Mouse (Mus musculus) Muller cell, postnatal 12 days (primary cell): ENCODE data around the gene Abcg1.

Experiments used
- DNase-seq: peaks from one replicate; pipeline ENCODE4 v3.0.0-alpha.2; 2015; ENCODE audit errors: inconsistent ontology term

Gene Abcg1

DNA sequence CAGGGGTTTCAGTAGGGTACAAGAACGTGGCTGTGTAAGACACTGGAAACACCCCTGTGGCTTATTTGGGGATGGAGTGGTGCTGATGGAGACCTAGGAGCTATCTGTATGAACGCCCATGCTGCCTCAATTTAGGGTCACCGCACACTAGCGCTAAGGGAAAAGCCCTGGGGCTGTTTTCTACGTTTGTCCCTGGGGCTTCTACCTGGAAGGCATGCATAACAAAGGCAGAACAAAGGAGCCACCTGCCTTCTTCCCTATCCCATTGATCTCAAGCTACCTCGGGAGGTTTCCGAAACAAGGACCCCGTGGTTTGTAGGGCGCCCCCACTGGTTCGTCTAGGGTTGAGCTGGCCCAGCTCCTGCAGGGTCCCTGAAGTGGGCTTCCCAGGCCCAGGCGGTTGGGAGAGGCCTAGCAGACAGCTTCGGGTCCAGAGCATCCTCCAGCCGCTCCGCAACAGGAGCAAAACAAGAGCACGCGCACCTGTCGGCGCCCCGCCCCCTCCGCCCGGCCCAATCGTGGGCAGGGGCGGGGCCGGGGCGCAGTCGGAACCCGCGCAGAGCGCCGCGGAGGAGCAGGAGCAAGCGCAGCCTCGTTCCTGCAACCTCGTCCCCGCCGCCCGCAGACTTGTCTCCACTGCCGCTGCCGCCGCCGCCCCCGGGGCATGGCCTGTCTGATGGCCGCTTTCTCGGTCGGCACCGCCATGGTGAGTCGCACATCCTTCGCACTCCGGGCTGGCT lies at the start of gene Abcg1:
Gene Abcg1 (plus strand): TSS at position 525 of the 740 bp plus-strand sequence.
- DNase-seq, result peak; percentile 74

DNA sequence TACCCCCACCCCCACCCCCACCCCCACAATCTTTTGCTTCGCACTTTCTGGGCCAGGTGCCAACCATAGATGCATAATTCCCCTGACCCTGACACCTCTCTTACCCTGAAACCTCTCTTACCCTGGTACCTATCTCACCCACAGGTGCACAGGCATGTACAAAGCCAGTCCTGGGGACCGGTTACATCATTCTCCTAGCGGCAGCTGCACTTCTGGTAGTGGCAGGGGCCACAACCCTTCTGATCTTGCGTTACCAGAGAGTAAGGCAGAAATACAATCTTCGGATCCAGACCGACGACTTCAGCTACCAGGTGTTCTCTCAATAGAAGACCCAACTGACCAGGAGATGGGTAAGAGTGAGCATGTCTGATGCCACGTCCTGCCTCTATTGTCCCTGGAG lies 49.1 kb upstream of the Abcg1 start:
- no peak for DNase-seq

DNA sequence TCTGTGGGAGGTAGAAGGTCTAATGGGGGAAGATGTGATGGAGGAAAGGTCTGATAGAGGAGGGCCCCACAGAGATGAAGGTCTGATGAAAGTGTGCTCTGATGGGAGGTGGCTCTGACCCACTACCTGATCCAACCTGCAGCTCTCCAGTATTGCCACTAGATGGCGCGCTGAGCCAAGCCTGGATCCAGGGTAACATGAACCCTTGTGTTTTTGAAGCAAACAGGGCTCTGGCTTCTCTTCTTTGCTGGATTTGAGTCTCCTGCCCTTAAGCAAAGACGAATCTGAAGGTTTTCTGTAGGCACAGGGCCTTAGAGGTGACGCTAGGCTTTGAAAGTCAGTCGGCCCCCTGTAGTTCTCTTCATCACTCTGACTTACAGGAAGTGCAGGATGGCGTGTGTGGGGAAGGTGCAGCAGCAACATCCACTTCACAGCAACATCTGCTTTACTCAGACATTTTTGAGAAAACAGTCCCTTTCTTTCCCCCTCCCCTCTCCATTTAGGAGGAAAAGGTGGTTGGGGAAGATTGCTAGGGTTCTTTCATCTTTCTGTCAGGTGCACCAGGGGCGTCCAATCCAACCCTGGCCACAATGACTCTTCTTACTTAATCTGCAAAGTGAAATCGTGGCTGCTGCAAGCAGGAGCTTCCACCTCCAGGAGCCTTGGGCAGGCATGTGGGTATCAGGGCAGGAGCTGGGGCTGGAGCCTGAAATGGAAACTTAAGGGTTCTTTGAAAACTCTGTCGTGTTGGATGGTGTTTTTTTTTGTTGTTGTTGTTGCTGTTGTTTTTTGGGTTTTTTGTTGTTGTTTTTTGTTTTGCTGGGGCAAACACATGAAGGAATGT lies 45.7 kb upstream of the Abcg1 start:
- DNase-seq, result peak; percentile 49

DNA sequence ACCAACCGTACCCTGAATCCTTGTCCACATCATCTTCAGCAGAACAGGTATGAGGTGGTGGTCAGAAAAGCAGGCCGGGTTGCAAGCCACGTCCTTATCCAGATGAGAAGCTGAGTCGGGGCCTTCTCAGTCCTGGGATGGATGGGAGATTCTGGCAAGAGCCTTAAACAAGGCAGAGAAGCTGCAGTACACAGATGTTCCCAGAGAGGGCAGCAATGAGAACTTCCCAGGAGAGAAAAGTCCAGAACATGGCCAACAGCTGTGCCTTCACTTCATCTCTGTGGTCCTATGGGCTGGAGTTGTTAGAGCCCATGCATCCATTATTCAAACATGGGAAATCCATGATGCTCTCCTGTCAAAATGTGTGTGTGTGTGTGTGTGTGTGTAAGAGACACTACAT lies 39.2 kb upstream of the Abcg1 start:
- DNase-seq, result peak; percentile 37

DNA sequence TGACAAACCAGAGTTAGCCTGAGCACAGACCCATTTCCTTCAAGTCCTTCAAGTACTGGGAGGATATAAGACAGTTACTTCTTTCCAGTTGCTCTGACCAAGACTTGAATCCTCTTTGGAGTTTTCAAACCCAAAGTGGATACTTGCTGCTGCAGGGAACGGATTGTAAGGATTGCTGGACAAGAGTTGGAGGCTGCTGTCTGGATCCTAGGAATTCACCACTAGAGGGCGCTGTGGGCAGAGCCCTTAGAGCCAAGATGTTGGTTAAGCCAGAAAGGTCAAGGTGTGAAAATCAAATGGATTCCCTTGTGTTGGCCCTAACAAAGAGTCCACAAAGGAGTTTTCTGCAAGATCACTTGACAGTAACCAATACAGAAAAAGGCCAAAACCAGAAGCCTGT lies 38.0 kb upstream of the Abcg1 start:
- DNase-seq, result peak; percentile 30

GRCm38 (mm10) chr17:31020078-31020477 lies 37.4 kb upstream of the Abcg1 start:
- no peak for DNase-seq

DNA sequence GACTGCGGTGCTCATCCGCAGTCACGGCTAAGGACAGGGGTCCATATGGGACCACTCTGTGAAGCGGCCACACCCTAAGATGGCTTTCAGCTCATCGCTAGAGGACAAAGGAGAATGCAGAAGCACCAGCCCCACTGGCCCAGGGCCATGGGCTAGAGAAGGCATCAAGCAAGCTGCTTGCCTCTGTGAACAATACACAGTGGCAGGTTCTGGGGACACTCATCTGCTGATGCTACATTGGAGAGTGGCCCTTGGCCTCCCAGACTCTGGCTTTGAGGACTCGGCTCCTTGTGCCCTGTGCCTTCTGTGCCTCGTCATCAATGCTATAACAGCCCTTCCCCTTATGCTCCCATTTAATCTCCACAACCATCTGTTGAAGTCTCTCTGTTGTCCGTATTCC lies 36.2 kb upstream of the Abcg1 start:
- no peak for DNase-seq

DNA sequence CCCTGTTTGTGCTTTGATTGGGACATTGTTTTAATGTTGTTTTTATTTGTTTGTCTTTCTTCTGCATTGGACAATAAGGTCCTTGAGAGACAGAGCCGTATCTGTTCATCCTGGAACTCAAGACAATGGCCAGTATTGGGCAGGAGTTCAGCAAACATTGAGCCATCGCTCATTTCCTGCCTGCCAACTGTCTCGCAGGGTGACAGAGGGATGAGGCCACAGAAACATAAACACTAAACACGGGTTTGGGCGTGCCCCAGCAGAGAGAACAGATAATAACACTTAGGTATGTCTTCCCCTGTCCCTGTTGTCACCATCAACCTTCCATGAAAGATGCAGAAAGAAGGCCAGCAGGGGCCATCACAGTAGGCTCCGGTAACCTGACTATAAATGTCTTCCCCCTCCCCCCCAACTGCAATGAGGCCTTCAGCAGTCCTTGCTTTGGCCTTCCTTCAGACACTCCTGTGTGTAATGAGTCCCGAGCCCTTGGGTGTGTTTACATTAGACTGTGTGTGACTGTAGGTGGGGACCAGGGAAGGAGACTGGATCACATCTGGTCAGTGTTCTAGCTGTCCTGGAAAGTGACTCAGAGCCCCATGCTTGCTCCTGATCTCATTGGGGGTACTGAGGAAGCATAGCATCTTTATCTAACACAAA lies 33.2 kb upstream of the Abcg1 start:
- no peak for DNase-seq

DNA sequence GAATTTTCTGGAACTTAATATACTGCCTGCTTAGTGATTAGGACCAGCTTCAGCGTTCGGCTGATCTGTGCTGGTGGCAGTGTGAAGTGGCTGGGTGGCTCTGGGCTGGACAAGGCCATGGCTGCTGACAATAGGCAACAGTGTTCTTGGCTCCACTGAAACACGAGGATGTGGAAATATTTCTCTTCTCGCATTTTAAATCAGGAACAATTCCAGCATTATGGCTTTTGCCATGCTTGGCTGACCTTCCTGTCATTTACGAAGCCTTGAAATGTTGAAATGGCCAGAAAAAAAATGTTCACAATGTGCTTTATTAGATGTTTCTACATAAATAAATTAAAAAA lies 32.7 kb upstream of the Abcg1 start:
- DNase-seq, result no peak

GRCm38 (mm10) chr17:31026986-31027385 lies 30.5 kb upstream of the Abcg1 start:
- DNase-seq, result no peak

GRCm38 (mm10) chr17:31027723-31028122 lies 29.8 kb upstream of the Abcg1 start:
- no peak for DNase-seq

GRCm38 (mm10) chr17:31028821-31029370 lies 28.6 kb upstream of the Abcg1 start:
- no peak for DNase-seq

DNA sequence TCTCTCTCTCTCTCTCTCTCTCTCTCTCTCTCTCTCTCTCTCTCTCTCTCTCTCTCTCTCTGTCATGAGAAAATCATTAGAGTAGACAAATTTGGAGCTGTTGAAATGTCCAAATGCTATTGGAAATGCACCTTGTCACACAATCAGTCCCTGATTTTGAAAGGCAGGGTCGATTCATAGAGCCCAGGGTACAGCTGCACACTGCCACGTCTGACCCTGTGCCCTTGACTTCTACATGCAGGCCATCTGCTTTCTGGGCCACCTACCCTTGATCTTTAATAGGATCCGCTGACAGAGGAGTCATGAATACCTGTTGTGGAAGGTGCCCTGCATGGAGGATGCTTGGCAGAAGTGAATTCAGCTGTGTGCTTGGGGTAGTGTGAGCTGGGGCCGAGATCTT lies 28.1 kb upstream of the Abcg1 start:
- no peak for DNase-seq

GRCm38 (mm10) chr17:31032341-31032740 lies 25.1 kb upstream of the Abcg1 start:
- no peak for DNase-seq

DNA sequence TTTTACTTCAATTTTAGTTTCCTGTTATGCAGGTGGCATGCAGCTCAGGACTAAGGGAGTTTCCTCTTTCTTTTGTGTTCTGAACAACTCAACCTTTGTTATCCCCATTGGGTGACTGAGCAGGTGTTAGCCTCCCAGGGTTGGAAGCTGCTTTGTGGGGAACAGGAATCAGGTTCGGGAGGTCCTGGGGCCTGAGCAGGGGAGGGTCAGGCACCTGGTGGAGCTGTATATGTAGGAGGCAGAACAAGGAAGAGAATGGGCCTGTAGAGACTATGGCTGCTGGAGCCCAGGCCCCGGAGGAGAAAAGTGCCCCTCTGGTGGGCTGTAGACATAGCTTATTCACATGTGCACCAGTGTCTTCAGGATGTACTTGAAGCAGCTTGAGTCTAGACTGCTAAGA lies 24.2 kb upstream of the Abcg1 start:
- DNase-seq, result no peak

- DNase-seq, result no peak
Measured at GRCm38 (mm10) chr17:31034165-31034564, 23.3 kb upstream of the Abcg1 start.

DNA sequence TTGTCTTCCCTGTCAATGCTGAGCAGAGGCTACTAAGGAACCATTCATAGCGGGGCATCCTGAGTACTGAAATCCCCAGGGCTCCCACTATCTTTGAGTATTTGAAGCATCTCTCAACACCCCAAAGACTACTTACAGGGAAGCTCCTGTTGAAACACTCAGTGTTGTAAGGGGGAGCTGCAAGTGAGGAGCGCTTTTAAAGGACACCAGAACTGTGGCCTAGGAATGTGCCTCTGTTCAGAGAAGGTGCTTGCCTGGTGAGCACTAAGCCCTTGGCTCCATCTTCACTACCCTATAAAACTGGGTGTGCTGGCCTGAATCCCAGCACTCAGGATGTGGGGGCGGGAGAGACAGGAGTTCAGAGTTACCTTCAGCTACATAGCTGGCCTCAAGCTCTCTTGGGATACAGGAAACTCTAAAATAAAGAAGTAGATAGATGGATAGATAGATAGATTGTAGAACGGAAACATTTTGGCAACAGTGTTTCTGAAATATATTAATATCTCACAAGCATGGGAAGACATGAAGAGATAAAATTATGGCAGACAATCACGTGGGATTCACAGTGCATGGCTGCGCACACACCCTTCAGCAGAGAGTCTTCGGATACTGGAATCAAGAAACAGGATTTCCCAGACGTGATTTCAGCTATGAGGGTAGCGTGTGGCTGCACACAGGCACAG lies 22.7 kb upstream of the Abcg1 start:
- no peak for DNase-seq

DNA sequence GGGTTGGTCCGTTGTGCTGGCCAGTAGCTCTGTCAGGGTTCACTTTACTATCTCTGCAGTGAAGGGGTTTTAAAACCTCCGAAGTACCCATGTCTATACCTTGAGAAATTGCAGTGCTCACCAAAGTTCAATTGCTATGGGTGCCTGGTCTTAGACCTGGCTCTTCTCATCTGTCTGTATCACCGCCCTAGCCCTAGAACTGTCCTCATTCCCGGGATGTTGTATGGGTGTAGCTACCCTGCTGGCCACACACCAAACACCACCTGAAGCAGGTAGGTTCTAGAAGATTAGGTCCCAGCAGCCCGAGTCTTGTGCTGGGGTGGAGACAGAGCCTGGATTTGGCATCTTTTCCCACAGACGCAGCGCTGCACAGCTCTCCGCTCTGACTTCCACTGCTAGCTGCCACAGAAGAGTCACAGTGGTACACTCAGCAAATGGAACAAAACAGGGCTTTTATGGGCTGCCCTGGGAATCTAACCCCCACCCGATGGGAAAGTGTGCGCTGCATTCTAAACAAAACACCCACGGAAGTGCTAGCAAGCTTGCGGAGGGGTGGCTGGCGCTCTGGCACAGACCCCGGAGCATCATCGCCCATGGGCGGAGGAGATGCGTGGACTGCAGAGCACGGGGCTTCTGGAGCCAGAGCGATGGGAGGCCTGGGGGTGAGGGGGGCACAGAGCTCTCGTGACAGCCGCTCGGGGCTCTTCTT lies 21.2 kb upstream of the Abcg1 start:
- no peak for DNase-seq

DNA sequence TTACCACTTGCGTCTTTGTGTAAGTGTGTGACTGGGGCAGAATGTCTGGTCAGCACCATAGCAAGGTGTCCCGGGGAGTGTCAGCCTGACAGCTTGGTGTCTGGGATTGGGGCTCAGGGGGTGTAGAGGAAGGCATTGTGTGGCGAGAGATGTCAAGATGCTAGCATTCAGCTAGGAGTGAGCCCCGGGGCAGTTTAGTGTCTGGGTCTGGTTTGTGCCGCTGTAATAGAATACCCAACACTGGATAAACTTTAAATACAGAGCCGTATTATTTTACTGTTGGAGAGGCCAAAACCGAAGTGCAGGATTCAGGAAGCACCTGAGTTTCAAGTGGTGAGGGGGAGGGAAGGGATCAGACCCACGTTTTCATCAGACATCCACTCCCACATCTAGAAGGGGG lies 20.1 kb upstream of the Abcg1 start:
- no peak for DNase-seq

DNA sequence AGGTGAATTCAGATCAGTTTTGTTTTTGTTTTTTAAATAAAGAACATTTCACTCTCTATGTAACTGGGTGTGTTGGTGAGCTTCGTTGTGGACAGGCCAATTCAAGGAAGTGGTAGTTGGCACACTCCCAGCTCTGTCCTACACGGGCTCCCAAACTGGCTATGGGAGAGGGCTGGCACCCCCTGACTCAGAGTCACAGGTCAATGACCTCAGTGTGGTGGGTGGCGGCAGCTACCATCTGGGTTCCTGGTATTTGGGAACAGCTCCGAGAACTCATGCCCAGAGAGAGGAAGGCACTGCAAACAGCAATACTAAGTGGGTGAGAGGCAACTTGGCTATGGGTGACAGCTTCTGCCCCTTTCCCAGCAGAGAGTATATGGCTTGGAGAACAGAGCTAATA lies 19.1 kb upstream of the Abcg1 start:
- DNase-seq, result no peak

GRCm38 (mm10) chr17:31039626-31040025 lies 17.8 kb upstream of the Abcg1 start:
- DNase-seq, result no peak
